Mouse (Mus musculus): Measurements from ENCODE around the gene Hist1h2bf.
A peak's percentile ranks its signal among the peaks of the same experiment; 100 is the strongest.
"Not testable (repeated sequence)": the region's sequence is repeated elsewhere in the genome, so short reads cannot be mapped to it uniquely, and the experiment has no call there.

Gene Hist1h2bf

GRCm38 (mm10) chr13:23543965-23544786 lies 29.8 kb downstream of the Hist1h2bf start, which contains the start of gene Hist1h3f:
TSS of gene Hist1h3f (plus strand) at chr13:23544052.
- peak; percentile 97 for DNase-seq (ENCODE audit: low read depth, low spot score)

GRCm38 (mm10) chr13:23542999-23543607 lies 30.9 kb downstream of the Hist1h2bf start, which contains the start of gene Hist1h2bh:
TSS of gene Hist1h2bh (minus strand) at chr13:23543392.
- peak; percentile 98 for DNase-seq (ENCODE audit: low read depth, low spot score)

DNA sequence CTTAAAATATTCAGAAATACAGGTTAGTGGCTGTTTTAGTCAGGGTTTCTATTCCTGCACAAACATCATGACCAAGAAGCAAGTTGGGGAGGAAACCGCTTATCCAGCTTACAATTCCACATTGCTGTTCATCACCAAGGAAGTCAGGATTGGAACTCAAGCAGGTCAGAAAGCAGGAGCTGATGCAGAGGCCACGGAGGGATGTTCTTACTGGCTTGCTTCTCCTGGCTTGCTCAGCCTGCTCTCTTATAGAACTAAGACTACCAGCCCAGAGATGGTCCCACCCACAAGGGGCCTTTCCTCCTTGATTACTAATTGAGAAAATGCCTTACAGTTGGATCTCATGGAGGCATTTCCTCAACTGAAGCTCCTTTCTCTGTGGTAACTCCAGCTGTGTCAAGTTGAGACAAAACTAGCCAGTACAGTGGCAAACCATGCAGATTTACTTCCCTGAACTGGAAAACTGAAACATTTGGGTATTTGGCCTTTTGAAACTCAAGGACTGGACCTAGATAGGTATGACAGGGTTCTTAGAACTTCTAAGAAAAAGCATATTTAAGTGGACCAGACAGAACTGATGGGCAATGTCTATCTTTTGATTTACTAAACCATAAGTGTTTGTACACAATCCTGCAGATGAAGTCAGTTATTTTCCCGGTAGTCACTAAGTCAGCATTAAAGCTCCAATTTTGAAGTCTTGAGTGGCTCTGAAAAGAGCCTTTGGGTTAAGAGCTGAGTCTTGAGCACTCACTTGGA lies 31.6 kb downstream of the Hist1h2bf start:
- not testable (repeated sequence) for DNase-seq (ENCODE audit: low read depth, low spot score)

- DNase-seq (ENCODE audit: low read depth, low spot score): no peak
Observed at GRCm38 (mm10) chr13:23541497-23541896, 32.5 kb downstream of the Hist1h2bf start.

GRCm38 (mm10) chr13:23539821-23540220 lies 34.2 kb downstream of the Hist1h2bf start:
- DNase-seq (ENCODE audit: low read depth, low spot score): not testable (repeated sequence)

DNA sequence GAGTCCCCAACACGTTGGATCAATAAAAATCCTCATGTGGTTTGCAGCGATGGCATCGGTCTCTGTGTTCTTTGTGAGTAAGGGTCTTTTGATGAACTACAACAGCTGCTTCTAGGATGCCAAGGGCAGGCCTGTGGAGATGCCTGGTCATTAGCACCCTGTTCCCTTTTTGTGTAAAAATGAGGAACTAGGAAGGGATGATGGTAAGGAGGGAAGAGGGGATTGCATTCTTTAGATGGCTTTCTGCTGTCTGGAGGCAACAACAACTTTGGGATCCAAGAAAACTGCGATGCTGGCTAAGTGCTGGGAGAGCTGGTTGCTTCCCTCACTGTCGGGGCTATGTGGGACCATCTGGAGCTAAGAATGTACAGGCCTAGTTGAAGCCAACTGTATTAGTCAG lies 35.7 kb downstream of the Hist1h2bf start:
- DNase-seq (ENCODE audit: low read depth, low spot score): no peak

GRCm38 (mm10) chr13:23537006-23537710 lies 36.8 kb downstream of the Hist1h2bf start:
- DNase-seq (ENCODE audit: low read depth, low spot score): no peak

DNA sequence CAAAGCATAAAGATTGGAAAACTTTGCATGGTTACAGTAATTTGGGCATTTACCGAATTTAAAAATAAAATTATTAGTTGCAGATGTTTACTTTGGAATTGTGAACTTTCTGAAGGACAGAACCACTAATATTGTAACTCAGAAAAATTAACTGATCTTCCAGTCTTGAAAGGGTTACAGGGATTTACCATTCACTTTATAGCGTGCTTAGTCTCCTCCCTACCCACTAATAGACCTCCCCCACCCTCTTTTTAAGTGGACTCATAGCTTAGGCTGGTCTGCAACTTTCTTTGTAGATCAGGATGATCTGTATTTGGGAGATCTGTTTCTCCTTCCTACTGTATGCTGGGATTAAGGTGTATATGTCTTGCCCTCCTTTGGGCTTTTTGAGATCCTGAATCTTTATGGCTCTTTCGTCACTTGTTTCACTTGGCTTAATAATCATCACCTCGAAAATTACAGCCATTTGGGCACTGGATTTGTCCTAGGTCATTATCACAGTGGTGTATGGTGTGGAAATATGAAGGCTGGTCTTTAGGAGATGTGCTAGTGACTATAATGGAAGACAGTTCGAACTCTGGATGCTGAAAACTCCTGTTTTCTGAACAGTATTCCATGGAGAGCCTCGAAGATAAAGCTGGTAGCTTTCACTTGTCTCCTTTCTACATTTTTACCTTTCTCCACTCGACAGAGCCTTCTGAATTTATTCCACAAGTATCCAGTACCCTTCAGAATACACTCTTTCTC lies 37.7 kb downstream of the Hist1h2bf start:
- DNase-seq (ENCODE audit: low read depth, low spot score): no peak

DNA sequence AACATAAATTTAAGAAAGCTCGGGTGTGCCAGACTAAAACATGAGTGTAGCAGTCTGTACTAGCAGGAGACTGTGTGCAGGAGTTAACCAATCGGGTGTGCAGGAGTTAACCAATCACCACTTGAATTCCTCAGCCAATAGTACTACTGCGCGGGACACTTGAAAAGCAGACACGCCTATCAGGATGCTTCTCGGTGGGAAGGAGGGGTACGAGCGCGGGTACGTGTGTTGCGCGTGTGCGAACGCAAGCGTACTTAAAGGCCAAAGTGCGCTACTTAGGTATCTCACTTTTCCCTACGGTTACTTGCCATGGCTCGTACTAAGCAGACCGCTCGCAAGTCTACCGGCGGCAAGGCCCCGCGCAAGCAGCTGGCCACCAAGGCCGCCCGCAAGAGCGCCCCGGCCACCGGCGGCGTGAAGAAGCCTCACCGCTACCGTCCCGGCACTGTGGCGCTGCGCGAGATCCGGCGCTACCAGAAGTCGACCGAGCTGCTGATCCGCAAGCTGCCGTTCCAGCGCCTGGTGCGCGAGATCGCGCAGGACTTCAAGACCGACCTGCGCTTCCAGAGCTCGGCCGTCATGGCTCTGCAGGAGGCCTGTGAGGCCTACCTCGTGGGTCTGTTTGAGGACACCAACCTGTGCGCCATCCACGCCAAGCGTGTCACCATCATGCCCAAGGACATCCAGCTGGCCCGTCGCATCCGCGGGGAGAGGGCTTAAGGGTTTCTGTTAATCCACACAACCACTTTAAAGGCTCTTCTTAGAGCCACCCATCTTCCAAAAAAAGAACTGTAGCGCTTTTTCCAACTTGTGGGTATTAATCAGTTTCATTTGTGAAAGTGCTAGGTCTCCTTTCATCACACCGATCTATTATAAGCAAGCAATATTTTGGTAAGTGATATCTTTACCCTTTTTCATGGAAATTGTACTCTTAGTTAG lies 38.6 kb downstream of the Hist1h2bf start, which contains the start of gene Hist1h3g:
Gene Hist1h3g, plus strand, starts transcription at position 286 of the 939 bp plus-strand sequence.
- peak; percentile 97 for DNase-seq (ENCODE audit: low read depth, low spot score)

- no peak for DNase-seq (ENCODE audit: low read depth, low spot score)
Observed at GRCm38 (mm10) chr13:23534368-23535131, 39.4 kb downstream of the Hist1h2bf start.

- DNase-seq (ENCODE audit: low read depth, low spot score): peak; percentile 95
Observed at GRCm38 (mm10) chr13:23533560-23534367, 40.2 kb downstream of the Hist1h2bf start, which contains the start of gene Hist1h2af. TSS of gene Hist1h2af (plus strand) at chr13:23533906.

DNA sequence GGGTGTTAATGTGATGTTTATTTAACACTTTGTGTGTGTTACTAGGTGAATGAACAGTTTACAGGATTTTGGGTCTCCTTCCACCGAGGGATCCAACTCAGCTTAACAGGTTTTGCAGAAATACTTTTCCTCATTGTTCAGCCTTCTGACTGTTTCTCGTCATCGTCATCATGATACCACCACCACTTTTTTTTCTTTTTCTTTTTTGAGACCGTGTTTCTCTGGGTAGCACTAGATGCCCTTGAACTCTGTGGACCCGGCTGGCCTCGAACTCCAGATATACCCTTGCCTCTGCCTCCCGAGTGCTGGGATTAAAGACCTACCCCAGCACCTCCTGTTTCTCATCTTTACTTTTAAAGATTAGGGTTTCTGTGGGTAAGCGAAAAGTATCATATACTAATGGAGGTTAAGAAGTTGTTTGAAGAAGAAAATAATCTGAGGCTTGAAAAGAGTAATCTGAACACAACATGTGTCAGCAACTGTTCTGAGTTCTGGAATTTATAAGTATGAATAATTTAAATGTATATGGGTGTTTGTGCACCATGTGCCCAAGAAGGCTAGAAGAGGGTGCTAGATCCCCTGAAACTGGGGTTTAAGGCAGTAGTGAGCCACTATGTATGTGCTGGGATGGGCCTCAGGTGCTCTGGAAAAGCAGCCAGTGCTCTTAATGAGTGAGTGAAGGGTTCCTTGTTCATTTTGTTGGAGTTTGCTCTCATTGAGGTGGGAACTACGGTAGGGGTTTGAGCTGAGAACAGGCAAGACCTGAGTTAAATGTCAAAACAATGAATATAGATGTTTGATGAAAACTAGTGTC lies 41.5 kb downstream of the Hist1h2bf start:
- DNase-seq (ENCODE audit: low read depth, low spot score): no peak

DNA sequence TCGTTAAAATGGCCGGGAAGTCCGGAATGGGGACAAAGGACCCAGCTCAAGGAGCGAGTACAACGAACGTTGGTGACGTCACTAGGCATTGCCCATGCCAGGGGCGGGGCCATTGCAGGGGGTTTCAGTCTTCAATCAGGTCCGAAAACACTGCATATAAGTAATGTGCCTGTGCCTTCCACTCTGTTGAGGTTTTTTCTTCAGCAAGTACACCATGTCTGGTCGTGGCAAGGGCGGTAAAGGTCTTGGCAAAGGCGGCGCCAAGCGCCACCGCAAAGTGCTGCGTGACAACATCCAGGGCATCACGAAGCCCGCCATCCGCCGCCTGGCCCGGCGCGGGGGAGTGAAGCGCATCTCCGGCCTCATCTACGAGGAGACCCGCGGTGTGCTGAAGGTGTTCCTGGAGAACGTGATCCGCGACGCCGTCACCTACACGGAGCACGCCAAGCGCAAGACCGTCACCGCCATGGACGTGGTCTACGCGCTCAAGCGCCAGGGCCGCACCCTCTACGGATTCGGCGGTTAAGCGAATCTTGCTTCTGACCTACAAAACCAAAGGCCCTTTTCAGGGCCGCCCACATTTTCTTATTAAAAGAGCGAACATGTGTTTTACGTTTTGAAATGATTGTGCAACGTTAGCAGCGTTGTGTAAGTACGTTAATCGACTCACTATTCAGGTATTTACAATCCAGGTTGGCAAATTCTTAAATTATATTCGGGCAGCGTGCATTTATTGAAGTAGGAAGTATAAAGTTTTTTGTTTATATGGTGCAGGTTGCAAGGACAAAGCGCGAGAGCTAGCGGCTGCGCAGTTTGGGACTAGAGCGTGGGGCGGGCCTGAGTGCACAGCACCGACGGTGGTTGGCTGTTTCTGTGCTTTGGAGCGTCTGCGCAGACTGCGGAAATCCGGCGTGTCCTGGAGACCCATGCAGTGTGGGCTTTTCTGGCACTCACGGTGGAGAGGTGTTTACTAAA lies 42.8 kb downstream of the Hist1h2bf start, which contains the start of gene Hist1h4h:
Gene Hist1h4h, plus strand, starts transcription at position 150 of the 975 bp plus-strand sequence.
- peak; percentile 99 for DNase-seq (ENCODE audit: low read depth, low spot score)

DNA sequence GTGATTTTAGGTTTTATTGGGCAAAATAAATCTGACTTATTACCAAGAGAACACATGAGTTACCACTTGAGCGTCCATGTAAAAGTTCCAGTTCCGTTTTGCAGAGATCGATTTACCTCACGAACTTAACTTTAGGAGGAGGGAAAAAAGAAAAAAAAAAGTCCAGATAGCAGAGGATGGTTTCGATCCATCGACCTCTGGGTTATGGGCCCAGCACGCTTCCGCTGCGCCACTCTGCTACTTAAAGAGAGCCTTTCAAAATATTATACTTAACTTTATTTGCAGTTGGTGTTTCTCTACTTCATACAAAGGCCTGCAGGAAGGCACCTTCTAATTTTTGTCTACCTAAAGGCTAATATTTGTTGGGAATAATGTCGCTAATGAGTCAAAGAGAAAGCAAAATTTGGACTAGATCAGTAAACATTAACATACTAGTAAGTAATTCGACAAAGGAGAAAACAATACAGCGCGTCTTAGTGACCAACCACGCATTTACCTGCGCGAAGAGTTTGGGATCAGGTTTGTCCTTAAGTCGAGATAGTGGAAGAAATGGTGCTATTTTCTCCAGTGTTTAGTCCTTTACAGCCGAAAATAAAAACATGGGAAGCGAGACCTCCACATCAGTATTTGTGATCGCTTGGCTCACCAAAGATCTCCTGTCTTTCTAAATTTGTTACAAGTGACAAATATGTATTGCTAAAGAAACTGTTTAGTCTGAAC lies 43.7 kb downstream of the Hist1h2bf start:
- DNase-seq (ENCODE audit: low read depth, low spot score): peak; percentile 68
